Mouse (Mus musculus) granulocyte monocyte progenitor cell, adult 5-6 weeks (primary cell): ENCODE data around the gene Gprc5b. TPM values are rescaled to one million over a fixed set of nuclear protein-coding genes. Genes with fewer than 3 reads are reported as not detected.

Experiments
- ATAC-seq: replicated peaks from 2 replicates; pipeline ENCODE4 v1.8.0; 2016; ENCODE audit warnings: mild to moderate bottlenecking, moderate TSS enrichment, inconsistent platforms; ENCODE audit not compliant: poor library complexity, severe bottlenecking
- total RNA-seq, 2 experiments: library from RNA; stranded (forward) in 1 of 2; stranded (reverse) in 1 of 2; fragments of 200-712, 200-1000 nt in 1 of 2; fragments of >200 nt in 1 of 2; fragmentation: Nextera tagmentation in 1 of 2; gene quantifications; 2 replicates each; pipeline ENCODE4 v1.2.3; 2014 to 2017

The Gprc5b gene
- total RNA-seq, 2 experiments from 2014 or later = not detected

DNA sequence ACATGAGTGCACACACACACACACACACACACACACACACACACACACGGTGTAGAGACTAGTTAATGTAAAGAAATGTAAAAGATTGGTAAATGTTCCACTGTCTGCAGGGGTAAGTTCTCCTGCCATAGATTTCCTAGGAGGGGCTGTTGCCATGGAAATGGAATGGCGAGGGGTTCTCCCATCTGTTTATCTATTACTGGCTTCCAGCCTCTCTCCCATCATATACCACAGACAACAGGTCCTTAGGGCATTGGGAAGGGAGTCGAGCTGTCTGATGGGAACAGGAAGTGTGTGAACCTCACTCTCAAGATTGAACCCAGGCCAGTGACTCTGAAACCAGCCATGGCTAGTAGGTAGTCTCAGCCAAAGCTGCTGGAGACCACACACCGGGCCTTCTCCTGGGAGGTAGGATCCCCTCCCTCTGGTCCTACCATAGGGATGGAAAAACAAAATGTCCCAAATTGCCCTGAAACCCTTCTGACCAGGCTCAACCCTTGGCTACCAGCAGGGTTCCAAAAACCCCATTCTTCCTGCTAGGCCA, 3.6 kb downstream of the Gprc5b start:
- no peak for ATAC-seq

DNA sequence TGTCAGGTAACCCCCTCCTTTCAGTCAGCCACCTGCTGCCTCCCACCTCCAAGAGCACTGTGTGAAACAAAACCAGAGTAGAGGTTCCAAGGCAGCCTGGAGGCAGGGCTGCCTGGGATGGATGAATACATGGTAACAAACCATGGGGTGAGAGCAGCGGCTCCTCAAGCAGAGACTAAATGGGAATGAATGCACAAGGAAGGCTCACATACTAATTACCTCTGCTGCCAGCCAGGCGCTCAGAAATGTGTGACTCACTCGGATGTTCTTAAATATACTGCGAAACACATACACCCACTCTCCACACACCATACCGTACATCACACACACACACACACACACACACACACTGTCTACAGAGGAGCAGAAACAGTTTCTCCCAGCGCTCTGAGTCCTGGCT, 4.7 kb downstream of the Gprc5b start:
- no peak for ATAC-seq

DNA sequence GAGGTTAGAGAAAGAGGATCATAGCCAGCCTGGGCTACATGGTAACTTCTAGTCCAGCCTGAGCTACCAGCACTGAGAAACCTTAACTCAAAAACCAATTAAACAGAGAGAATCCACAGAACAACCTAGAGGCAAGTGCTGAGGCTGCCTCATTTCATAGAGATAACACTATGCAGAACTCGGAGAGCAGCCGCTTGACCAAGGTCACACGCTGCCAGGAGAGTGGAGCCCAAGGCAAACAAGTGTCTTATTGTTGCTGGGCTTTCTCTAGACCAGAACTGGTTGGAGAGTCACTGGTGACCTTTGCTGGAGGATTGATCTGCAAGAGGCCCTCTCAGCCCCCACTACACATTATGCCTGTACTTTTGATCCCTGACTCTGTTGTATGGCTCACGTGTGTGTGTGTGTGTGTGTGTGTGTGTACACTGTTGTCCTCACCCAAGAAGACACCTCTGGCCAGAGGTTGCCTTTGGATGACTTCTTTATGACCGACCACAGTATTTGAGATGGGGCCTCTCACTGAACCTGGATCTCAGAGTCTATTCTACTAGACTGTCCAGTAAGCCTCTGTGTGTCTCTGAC, 5.6 kb downstream of the Gprc5b start:
- no peak for ATAC-seq

DNA sequence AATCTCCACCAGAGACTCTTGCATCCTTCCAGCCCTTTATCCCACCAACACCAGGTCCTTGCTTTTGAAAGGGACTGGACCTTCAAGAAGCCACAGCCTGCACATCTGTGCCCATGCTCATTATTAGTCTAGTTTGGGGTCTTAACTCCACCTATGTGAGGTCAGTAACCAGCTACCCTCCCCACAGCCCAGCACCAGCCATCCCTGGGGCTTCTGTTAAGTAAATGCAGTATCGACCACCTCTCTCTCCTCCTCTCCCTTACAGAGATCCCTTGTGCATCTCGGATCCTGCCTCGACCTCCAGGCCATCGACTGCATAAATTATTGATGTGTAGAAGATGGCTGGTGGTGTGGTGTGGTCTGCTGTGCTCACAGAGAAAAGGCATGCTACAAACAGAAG, 8.6 kb downstream of the Gprc5b start:
- no peak for ATAC-seq

DNA sequence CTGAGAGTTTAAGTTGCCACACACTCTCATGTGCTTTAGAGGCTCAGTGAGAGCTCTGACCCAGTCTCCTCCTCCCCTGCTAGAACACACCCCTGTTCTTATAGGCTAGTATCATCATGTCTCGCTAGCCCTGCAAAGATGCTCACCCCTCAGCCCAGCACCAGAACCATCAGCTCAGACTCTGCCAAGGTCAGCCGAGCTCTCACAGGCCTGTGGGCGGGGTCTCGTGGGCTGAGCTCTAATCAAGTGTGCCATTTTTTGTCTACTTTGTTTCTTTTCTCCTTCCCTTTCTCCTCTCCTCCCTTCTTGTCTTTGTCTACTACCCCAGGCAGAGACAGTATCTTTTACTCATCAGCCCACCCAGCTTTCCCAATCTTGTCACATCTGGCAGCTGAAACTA, 9.2 kb downstream of the Gprc5b start:
- no peak for ATAC-seq

DNA sequence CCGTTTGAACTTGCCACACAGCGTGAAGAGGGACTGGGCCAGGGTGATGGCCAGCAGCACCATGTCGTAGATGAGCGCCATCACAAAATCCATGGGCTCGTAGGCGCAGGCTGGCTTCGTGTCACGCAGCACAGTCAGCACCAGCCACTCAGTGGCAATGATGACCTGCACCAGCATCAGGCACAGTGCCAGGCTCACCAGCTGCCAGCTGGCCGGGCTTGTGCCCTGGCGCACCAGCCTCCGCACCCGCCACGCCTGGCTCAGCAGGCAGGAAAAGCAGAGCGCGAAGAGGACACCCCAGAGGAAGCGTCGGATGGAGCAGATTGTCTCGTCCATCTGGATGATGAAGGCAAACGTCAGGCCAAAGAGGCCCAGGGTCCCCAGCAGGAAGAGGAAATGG, 11.1 kb downstream of the Gprc5b start:
- ATAC-seq = no peak

DNA sequence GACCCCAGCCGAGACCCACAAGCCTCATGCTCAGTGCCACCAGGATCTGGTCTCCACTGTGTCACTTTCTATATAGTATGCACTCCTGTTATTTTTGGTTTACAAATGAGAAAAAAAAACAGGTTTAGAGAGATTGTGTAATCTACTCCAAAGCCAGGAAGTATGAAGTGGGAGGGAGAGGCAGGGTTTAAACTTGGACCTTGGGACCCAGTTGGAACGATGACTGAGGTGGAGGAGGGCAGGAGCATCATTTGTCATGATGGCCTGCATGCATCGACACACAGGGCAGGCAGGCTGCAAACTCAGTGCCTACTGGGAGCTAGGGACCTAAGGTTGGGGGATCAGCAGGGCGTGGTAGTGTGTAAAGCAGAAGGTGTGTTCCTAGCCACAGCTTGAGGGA, 12.4 kb downstream of the Gprc5b start:
- ATAC-seq = no peak

DNA sequence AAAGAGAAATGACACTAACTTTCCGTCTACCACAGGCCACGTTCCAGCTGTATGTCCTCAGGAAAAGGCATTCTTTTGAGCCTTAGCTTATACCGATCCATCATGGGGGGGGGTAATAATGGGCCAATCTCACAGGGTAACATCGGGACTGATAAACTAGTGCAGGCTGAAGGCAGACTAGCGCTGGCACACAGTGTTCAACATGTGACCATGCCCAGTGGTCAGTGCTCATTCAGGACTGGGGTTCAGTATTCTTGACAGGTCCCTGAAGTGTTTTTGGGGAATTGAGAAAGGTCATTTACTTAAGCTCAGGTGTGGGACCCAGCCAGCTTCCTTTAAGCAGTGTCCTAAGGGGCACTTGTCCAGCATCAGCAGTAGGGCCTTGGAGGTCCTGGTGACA, 13.2 kb downstream of the Gprc5b start:
- no peak for ATAC-seq

DNA sequence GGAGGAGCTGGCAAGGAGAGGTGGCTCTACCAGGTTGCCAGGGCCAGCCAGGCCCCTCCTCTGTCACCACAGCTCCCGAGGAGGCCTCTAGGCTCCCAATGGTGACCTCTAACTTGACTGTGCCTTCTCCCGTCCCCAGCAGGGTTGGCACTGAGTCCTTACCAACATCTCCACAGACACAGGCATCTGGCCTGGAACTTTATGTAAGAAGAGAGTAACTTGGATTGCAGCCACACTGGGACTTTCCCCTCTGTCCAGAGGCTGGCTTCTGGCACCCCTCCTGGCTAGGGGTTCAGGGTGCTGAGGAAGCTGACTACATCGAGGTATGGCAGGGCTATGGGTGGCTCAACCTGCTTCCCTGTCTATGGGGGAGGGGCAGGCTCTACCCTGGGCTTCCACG, 13.7 kb downstream of the Gprc5b start:
- ATAC-seq = no peak

DNA sequence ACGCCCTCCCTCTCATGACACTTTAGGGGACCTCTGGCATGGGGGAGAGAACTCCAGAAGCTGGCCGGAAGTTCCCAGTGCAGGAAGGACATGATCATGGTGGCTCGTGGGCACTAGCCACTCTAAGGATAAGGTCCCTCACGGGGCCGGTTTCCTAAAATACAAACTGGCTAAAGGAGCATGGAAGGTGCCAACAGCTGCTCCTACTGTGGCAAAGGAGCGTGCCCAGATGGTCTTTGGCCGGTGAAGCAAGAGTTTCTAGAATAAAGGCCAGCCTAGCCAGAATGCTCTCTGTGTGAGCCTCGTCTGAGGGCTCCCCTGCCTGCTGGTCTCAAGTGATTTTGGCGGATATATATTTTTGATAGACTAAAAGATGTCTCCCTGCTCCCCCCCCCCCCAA, 15.3 kb downstream of the Gprc5b start:
- ATAC-seq = no peak

DNA sequence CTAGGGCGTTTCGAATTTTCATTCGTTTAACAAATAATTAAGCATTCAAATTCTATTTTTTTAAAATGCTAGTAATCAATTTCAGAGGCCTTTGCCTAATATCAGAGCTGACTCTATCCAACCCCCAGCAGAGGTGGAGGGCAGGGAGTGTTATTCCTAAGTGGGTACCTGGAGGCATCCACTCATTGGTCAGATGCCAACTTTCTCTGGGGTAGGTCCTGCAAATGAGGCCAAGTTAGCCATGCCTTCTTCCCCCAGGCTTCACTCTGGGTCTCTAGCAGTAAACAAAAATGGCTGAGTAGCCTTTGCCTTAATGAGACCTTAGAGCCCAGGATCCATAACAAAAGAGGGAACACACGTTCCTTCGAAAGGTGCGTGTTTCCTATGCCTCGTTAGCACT, 15.9 kb downstream of the Gprc5b start:
- ATAC-seq = no peak

DNA sequence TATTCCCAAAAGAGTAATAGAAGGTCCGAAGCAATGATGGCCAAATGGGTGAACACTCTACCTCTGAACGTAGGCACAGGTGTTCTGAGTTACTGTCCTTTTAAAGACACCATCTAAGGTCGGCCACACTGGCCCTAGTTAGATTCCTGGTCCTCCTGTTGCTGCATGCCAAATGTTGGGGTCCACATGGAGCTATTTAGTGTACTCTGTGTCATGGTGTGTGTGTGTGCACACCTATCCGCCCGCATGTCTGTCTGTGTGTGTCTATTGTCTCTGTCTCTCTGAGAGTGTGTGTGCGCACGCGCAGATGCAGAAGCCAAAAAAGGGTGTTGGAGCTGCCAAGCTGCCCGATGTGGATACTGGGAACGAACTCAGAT, 17.9 kb downstream of the Gprc5b start:
- ATAC-seq = no peak

DNA sequence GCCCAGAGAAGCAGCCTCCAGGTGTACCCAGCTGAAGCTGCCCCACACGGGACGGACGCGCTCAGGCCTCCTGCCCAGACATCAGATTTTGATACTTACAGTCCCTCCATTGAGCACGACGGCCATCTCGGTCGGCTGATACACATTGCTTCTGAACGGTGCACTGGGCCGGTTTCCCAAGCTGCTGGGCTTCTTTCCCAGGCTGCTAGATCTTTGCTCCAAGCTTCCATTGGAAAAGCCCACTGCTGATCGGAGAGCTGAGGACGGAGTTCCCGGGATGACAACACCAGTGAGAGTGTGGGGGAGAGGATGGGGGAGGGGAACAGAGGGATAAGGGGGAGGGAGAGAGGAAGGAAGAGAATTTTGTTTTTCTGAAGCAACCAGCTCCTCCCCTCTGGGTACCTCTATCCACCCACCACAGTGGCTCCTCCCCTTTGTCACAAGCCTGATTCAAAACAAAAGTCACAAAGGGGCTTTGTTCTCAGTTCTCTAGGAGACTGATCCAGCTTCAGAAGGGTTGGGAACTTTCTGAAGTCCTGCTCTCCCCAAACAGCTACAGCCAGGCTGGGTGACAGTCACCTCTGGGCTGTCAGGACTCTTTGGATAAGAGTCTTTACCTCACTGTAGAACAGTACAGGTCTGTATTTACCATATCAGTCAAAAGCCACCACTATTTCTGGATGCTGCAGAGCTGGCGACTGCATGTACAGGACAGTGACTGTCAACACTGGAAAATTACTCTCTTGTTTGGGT, 18.4 kb downstream of the Gprc5b start:
- peak; percentile 44 for ATAC-seq

DNA sequence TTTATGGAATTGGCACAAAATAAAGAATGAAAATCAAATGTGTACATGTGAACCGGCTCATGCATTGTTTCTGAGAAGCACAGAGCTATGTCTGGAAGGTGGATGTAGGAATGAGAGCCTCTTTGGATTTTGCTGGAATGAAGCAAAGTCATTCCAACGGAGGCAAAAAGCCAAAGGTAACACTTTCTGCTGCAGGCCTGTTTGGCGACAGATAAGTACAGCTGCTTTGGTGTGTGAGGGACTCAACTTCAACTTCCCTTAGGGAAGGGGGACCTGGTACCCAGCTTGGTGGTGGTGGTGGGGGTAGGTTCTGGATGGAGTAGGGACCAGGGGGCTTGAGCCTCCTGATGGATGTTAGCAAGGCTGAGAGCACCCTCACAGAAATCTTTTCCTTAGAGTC, 19.2 kb downstream of the Gprc5b start:
- ATAC-seq = no peak

DNA sequence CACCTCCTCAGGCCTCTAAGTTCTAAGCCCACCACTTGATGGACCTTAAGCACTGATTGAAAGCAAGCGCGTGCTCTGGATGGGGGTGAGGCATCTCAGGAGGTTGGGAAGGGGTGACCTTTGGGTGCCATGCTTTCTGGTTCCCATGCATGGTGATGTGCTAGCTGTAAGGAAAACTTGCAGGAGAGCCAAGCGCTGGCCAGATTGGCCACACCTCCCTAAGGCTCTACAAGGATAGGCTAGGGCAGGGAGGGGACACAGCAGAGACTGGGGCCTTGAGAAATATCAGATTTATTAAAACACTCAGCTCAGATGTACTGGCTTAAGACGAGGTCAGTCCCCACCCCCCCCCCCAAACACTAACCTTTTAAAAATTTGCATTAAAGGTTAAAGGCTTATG, 21.6 kb downstream of the Gprc5b start:
- ATAC-seq = no peak

DNA sequence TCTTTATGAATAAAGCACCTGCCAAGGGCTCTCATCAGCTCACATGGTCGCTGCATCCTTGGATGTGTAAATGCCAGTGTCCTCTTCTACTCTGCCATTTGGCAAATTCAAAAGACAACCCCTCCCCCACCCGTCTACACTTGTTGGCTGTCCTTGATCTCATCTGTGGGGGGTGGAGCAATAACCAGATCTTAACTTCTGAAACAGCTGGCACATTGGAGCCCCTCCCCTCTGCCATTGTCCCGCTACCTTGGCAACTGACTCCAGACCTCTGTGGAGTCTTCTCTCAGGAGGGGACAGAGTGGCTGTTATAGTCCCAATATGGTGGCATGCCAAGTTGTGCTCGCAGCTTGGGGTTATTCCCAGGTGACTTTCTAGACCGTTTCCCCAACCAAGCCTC, 22.7 kb downstream of the Gprc5b start:
- no peak for ATAC-seq

DNA sequence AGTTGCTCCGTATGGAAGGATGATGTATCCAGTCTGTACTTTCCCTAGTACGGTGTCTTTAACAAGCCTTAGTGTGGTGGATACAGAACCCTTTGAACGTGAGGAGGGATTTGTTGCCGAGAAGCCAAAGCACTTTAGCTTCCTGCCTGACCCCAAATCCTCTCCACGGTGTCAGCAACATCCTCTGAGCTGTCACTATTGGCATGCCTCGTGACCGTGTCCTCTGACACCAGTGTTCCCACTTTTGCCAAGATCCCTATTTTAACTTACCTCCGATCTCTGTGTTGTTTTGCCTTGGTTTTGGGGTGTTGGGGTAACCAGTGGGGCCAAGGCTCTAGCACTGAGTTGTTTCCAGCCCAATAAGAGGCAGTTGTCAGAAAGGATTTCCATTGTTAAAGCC, 23.5 kb downstream of the Gprc5b start:
- no peak for ATAC-seq

DNA sequence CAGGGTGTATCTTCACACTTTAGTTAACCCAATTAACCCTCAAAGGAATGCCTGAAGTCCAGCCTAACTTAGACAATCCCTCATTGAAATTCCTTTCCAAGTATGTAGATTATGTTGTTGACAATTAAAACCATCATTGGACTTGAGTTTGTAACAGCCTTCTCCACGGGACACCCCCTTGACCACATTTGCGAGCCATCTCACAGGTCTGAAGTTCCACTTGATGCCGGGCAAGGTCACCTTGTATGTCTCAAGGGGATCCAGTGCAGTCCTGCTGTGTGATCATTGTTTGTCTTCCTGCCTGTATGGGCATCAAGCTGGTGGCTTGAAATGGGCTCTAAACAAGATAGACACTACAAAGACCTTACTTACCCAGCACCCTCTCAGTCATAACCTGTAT, 26.1 kb downstream of the Gprc5b start:
- ATAC-seq = no peak

DNA sequence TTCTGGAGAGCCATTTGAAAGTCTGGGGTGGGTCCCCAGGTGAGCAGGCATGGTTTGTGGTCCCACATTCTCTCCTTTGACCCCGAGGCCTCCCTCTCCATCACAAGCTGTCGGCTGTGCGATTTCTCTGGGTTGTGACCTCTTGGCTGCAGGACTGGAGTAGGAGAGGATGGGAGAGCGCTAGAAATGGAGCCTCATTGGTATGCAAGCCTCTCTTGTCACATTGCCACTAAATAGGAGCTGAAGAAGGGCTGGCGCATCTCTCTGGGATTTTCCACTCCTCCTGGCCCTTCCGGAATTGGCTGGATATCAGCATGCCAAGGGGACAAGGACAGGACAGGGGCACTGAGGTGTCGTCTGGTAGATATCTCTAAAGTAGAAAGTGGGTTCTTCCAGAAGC, 29.8 kb downstream of the Gprc5b start:
- ATAC-seq = no peak

DNA sequence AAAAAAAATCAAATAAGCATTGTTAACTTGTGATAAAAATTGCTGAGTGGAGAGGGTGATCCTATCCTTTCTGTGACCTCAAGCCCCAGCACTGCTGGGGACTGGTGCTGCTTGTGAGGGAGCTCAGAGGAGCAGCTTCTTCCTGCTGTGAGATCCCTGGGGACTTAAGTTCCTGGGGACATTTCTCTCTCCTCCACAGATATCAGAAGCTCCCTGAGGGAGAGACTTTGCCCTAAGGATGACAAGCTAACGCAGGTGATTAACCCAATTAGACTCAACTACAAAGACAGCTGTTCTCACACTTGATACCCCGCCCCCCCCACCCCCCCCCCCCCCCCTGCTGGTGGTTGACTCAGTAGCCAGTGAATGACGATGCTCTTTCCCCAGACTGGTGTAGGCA, 30.2 kb downstream of the Gprc5b start:
- no peak for ATAC-seq

DNA sequence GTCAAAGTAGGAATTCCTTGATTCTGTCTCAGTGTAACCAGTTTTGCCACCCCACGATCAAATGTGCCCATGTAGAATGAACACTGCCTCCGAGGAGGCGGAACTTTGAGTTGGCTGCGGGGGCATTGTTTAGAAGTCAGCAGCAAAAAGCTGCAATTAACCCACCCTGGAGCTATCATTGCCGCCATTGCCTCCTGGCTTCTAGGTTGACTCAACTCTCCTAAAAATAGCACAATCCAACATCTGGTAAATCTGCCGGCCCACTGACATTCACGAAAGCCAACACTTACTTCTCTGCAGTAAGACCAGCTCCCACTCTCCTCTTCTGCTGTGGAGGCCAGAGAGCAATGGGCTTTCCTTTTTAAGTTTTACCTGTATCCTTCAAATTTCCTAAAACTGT, 35.8 kb downstream of the Gprc5b start:
- ATAC-seq = no peak

DNA sequence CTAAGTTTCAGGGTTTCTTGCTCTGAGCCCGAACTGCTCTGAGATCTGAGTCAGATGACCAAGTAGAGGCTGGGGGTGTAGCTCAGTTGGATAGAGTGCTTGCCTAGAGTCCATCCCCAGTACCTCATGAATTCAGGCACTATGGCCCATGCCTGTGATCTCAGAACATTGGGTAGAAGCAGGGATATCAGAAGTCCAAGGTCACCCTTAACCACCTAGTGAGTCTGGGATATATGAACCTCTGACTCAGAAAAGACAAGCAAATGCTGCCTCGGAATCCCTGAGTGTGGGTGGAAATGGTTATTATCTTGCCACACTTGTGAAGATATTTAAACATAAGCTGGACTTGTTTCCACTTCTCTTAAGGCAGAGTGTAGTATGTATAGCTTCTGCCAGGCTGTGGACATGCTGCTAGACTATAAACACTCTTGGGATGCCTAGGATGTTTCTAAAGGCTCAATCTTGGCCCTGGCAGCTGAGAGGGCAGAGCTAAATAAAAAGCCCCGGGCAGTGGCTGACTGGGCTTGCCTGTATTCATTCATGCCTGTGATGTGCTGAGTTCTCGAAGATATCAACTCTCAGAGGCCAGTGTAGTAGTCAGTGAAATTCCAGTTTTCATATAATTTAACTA, 38.3 kb downstream of the Gprc5b start:
- no peak for ATAC-seq
